Mouse (Mus musculus): Measurements from ENCODE around the gene Elp1.

The Elp1 gene

DNA sequence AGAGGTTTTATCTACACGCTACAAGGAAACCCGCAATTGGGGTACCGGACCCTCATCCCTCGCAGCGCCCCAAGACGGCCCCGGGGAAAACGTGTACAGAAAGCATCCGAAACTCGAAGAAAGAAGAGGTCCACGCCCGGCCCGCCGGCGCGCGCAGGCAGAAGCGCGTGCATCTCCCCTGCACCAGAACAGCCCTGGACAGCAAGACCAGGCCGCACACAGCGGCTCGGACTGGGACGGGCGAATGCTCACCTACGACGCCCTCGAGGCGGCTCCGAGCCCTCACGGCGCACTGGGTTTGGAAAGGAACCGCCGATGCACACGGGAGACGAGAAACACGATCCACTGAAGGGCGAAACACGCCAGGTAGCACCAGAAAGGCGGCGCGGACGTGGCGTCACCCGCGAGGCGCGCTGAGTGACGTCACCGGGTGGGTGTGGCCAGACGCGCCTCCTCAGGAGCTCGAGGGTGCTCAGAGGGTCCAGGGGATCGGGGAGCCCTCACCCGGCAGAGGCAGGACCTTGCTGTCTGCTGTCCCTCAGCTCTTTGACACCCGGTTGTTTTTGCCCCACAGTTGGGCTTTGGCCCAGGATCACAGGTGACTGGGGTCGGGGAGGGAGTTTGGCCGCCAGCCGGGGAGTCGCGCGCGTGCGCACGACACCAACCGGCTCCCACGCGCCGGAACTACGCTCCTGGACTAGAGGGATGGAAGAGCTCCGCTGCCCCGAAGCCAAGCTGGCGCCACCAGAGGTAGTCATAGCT is at the start of gene Elp1, which contains the start of gene Fam206a:
Gene Elp1 (minus strand): TSS at position 425 of the 762 bp plus-strand sequence.
Gene Fam206a (plus strand): TSS at position 439 of the 762 bp plus-strand sequence.
- DNase-seq (ENCODE audit: low spot score in 2 of 2), result peak; percentile 88 to 99

DNA sequence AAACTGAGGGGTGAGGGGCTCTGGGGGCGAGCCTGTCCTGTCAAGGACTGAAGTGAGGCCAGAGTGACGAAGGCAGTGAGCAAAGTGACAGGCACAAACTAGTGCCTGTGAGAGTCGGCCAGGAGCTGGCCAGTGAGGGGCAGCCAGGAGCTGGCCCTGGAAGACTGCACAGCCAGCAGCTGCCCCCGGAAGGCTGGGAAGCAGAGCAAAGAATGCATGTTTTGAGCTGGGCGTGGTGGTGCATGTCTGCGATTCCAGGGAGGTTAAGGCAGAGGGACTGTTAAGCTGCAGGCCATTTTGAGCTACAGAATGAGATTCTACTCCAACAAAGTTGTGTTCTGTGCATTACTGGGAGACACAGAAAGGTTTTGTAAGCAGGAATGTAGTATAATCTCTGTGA is 48.6 kb upstream of the Elp1 start:
- DNase-seq (ENCODE audit: low spot score in 2 of 2), result no peak

DNA sequence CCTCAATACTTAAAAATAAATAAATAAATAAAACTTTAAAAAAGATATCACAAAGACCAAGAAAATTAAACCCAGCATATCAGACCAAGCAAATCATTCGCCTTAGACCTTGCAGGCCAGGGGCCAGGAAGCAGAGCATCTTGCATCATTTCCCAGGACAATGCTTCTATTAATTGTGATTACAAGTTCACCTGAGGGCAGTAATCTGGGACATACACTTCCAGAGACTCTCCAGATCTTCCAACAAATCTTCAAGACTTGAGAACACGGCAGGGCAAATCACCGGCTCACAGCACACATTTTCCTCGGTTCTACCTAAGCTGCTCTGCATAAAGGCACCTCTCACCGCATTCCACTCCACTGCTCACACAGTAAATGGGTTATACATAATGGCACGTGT is 45.9 kb upstream of the Elp1 start:
- no peak for DNase-seq (ENCODE audit: low spot score in 2 of 2)

DNA sequence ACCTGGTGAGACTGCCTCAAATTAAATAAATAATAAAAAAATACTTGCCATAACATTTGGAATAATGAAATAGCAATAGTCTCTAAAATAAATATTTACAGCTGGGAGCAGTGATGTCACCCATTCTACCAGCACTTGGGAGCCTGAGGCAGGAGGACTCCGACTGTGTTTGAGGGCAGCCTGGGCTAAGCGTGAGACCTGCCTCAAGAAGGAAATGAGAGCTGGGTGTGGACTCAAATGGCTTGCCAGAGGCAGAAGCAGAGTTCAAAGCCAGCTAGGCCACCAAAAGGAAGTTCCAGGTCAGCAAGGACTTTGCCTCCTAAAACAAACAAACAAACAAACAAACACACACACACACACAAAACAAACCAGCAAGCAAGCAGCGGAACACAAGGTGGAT is 45.3 kb upstream of the Elp1 start:
- no peak for DNase-seq (ENCODE audit: low spot score in 2 of 2)

DNA sequence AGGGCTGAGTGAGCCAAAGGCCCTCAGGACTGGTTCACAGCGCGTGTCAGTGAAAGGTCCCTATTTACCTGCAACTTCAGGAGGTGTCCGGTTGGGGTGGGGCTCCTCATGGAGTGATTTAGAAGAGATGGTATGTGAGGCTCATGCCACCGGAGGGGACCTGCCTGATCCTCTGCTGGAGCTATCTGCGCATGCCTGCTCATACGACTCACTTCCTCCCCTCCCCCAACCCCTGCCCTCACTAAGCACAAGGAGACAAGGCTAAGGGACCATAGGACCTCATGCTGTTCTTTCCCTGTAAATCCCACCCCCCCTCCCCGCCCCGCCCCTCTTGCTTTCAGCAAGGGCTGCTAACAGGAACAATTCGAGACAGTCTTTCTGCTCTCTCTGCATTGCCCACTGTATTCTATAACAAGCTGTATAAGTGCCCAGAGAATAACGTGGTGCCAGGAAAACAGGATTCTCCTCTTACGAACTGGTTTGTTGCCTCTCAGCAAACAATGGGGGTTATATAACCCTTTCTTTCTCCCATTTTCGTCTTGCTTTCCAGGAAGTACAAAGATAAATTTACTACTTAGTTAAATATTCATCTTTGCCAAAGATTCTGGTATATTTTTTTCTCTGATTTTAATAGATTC is 43.9 kb upstream of the Elp1 start:
- DNase-seq (ENCODE audit: low spot score in 2 of 2), result no peak

DNA sequence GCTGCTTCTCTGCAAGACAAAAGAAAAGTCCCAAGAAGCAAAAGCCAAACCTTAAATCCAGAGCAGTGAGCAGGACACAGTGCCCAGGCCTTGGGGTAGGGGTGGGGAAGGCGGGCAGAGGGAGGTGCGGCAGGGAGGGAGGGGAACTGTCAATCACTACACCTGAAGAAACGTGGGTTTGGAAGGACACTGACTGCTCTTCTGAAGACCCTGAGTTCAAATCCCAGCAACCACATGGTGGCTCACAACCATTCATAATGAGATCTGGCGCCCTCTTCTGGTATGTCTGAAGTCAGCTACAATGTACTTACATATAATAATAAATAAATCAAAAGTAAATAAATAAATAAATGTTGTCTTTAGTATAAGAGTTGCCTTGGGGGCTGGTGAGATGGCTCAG is 42.8 kb upstream of the Elp1 start:
- no peak for DNase-seq (ENCODE audit: low spot score in 2 of 2)

DNA sequence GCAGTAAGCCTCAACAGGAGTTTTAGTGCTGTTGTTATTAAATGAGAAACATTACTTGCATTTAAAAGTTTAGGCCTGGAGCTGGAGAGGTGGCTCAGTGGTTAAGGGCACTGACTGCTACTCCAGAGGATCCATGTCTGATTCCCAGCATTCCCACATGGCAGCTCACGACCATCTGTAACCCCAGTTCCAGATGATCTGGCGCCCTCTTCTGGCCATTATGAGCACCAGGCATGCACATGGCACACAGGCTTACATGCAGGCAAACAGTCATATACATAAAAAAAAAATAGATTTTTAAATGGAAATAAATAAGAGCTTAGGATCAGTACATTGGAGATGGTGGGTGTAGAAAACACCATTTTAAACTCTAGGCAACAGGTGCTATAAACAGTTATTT is 41.8 kb upstream of the Elp1 start:
- no peak for DNase-seq (ENCODE audit: low spot score in 2 of 2)

DNA sequence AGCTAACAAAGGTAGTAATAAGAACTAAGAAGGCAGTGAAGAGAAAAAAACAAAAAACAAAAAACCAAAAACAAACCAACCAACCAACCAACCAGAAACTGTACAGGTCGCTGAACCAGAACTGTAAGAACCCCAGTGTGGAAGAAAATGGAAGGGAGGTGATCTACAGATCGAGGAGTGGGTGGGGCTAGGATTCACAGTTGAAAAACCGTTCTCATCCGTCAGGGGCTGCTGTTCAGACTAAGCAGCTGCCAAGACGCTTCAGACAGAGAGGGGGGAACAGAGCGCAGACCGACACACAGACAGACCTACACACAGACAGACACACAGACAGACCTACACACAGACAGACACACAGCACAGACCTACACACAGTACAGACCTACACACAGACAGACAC is 40.4 kb upstream of the Elp1 start:
- DNase-seq (ENCODE audit: low spot score in 2 of 2), result no peak

DNA sequence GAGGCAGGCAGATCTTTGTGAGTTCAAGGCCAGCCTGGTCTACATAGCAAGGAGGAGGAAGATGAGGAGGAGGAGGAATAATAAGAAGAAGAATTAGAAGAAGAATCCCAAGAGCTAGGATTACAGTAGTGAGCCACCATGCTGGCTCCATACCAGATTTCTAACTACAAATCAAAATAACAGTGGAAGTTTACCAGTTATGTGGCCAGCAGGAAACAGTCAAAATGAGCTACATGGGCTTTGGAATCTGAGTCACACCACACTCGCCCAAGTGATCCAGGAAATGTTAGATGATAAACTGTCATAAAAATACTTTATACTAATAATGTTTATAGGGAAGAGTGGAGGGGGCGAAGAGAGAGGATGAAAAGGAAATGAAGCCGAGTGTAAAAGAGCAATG is 38.2 kb upstream of the Elp1 start:
- DNase-seq (ENCODE audit: low spot score in 2 of 2), result no peak

DNA sequence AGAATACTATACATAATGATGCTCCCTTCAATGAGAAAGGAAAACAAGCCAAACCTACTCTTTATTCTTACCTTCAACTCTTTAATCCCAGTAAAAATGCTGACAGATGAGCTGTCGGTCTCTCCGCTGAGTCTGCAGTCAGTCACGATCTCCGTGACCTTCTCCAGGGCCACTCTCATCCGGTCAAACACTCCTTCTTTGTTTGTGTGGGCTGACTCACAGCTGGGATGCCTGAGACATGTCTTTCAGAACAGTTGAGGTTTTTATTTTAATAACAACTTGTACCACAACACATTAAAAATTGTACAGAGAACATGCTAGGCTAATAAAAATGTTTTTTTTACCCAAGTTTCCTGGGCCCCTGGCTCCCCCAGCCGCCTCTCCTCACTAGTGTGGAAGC is 35.5 kb upstream of the Elp1 start:
- DNase-seq (ENCODE audit: low spot score in 2 of 2), result no peak

DNA sequence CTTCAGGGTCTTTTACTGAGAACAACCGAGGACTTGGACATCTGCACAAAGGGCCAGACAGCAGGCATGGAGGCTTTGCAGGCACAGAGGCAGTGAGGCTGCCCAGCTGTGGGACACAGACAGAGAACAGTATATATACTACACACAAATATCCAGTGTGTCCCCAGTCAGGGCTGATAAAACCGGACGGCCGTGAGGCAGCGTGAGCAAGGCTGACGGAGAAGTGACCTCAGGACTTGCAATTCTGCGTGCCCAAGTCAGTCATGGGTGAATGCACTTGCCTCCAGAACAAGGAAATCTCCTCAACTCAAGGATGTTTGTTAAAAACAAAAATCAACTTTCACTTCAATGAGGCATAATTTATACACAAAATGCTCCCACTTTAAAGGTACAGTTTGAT is 29.9 kb upstream of the Elp1 start:
- DNase-seq (ENCODE audit: low spot score in 2 of 2), result no peak

DNA sequence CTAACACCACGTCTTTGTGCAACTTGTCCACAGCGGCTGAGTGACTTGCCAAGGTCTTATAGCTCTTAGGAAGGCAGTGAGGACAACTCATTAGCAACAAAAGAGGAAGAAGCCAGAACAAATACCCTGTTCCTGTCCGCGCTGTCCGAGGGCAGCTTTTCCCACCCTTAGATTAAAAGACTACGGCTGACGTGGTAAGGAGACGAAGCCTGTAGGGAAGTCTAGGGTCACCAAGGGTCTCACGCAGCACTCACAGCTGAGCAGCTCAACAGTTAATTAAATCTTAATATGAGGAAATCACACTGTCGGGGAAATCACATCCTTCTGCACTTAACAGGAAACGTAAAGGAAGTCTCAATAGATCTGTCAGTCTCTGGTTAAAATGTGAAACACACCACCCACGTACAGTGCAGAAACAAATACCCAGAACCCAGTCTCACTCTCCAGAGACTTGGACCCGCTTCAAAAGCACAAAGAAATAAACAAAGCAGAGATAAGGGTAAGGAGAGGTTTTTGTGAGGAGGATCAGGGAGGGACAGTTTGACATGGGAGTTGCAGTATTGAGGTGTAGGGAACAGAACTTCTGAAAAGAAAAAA is 29.0 kb upstream of the Elp1 start:
- DNase-seq (ENCODE audit: low spot score in 2 of 2), result no peak

DNA sequence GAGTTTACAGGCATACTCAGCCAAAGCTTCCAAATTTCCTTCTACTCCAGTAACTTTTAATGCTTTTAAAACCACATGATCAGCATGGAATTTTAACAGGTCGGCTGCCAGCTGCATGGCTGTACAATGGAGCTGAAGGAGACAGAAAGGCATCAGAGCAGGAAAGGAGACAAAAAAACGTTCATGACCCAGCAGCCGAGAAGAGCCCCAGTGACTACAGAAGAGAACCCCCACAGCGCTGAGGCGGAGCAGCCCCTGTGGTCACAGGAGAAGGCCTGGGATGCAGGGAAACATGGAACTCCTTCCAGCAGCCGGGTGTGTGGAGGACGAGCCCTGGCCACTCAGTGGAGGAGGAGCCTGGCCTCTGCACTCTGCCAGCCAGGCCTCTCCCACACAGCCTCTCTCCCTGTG is 27.4 kb upstream of the Elp1 start:
- DNase-seq (ENCODE audit: low spot score in 2 of 2), result peak in 1 of 2 experiments; percentile 45

DNA sequence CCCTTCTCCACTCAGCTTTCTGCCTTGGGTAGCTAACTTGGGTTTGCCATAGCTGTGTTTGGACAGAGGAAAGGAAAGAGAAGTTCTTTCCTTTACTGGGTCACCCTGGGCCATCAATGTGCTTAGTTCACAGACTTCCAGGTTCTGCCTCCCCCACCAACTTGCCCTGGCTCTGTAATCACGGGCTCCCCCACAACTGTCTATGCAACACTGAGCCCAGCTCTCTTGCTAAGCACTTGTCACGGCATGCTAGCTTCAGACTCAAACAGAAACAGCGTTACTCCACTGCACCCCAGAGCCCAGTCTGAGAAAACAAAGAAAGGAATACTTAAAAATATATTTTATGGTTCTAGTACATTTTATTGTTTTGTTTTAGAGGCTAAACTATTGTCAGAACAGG is 26.8 kb upstream of the Elp1 start:
- DNase-seq (ENCODE audit: low spot score in 2 of 2), result no peak

DNA sequence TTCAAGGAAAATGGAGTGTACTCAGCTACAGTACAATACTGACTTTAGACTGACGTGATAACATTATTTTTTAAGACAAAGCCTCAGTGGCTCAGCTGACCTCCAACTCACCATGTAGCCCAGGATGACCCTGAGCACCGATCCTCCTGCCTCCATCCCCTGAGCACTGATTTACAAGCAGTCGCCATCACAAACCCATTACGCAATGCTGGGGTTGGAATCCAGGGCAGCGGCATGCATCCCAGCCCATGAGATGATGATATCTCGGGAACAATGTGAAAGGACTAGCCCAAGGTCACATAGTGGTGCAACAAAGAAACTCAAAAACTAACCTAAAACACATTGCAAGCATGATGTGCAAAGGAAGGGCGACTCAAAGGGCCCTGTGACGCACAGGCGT is 22.1 kb upstream of the Elp1 start:
- no peak for DNase-seq (ENCODE audit: low spot score in 2 of 2)

DNA sequence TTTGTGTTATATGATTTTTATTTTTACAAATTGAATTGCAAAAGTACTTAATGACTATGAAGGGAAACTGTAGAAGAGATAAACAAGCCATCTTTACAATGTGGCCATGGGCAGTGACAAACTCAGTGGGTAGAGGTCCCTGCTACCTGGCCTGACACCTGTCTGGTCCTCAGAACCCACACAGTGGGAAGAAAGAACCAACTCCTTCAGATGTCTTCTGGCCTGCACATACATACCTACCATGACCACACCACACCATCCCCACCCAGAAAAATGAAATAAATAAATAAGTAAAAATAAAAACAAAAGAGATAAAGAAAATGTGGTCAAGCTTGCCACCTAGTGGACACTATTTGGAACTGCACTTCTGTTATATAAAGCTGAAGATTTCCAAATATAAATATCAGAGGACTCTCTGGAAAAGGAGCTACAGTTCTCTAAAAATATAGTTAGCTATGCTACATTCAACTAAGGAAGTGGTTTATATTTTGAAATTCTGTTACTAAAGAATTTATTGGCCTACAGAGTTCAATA is 18.0 kb upstream of the Elp1 start:
- no peak for DNase-seq (ENCODE audit: low spot score in 2 of 2)

DNA sequence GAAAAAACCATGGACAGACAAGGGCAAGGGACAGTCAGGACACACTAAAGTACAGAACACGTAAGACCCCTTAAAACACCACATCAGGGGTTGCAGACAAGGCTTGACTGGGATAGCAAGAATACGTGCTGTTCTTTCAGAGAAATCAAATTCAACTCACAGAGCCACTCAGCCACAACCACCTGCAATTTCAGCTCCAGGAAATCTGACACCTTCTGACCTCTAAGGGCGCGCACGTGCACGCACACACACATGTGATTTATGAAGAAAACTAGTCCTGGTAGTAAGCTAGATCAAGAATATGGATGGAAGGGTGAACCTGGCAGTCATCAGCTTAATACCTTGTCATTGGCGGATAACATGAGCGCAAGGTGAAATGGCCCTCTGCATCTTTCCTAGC is 13.0 kb upstream of the Elp1 start:
- no peak for DNase-seq (ENCODE audit: low spot score in 2 of 2)

DNA sequence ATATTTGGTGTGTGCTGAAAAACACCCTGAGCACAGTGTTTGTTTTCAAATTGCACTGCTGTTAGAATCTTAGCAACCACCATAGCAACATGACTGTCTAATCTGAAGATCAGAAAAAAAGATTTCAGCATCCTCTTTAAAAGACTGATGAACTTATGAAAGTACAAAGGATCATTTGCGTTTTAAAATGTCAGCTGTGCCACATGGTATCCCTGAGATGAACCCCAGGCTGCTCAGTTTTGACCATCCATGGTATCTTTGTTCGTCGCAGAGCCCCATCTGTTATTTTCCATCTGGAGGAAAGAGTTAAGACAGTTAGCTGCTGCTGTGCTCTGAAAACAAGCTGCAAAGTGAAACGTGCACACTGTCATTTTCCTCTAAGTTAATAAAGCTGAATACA is 10.0 kb upstream of the Elp1 start:
- no peak for DNase-seq (ENCODE audit: low spot score in 2 of 2)

DNA sequence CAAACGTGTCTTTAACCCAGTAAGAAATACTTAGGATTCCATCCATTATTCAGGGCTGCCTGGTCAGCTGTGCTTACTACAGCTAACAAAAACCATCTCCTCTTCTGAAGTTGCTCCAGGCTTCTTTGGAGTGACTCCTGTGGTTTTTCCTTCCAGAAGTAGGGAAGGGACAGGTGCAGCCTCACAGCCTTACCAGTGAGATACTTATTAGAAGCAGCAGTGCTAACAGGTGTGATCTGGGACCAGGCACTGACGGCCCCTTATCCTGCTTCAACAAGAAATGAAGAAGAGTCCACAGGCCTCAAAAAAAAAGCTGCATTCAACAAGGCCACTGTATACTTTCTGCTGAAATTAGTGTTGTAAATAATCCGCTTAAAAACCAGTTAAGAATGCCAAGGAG is 9.5 kb upstream of the Elp1 start:
- no peak for DNase-seq (ENCODE audit: low spot score in 2 of 2)

DNA sequence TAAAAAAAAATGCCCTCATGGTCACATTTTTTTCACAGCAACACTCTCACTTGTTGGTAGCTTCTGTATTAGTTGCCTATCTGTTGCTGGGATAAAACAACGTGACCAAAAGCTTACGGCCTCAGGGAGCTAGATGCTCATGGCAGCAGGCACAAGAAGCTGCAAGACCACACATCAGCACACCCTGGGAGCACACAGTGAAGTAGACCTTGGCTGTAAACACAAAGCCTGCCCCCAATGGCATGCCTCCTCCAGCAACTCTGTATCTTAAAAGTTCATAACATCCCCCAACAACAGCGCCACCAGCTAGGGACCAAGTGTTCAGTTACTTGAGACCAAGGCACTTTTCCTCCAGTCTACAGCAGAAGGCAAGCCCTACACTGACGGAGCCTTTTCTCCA is 6.9 kb upstream of the Elp1 start:
- DNase-seq (ENCODE audit: low spot score in 2 of 2), result no peak

DNA sequence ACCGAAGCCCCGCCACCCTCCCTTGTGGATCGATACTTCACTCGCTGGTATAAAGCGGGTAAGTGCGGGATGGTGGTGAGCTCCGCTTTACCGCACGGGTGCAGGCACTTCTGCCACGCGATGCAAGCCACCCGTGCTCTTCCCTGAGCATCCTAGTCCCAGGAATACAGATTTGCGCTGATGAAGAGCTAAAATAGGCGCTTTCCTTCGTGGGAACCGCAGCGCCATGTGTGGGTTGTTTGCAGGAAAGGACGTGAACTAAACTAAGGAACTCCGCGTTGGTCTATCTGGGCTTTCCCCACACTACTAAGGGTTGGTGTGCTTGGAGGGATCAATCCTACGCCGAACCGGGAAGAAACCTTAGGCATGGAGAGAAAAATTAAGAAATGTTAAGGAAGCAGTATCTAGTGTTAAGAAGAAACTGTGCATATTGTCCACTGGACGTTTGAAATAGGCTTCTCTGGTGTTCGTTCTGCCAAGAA is 579 bp upstream of the Elp1 start:
- no peak for DNase-seq (ENCODE audit: low spot score in 2 of 2)

DNA sequence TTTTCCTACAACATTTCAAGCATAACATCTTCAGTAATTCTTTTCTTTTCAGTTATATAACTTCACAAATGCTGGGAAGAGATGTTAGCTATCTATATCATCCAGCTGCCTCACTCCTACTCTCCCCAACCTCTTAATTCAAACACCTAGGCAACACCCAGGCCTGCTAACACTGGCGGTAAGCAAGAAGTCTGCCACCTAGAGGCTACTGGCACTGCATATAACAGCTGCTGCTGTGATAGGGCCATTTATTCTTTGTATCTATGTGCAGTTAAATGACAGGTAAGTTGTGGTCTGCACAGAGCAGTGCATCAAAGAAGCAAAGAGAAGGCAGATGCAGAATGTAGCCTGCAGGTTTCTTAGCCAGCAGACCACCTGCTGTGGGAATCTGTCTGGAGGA is 10.8 kb downstream of the Elp1 start:
- DNase-seq (ENCODE audit: low spot score in 2 of 2), result no peak

DNA sequence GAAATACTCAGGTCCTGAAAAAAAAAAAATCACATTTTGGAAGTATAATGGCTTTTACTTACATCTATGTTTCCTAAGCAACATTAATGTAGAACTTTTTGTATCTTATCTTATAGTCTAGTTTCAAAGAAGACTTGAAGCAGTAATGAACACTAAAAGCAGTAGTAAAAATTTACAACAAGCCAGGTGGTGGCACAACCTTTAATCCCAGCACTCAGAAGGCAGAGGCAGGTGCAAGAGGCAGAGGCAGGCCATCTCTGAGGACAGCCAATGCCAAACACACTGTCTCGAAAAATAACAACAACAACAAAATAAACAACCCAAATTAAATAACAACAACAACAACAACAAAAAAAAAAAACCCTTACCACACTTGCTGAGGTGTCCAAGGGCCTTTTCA is 31.1 kb downstream of the Elp1 start:
- no peak for DNase-seq (ENCODE audit: low spot score in 2 of 2)

Measured in urinary bladder, adult 18-20 months (tissue).